Mouse (Mus musculus): ENCODE measurements around the gene Zfp260.

Zfp260 gene

DNA sequence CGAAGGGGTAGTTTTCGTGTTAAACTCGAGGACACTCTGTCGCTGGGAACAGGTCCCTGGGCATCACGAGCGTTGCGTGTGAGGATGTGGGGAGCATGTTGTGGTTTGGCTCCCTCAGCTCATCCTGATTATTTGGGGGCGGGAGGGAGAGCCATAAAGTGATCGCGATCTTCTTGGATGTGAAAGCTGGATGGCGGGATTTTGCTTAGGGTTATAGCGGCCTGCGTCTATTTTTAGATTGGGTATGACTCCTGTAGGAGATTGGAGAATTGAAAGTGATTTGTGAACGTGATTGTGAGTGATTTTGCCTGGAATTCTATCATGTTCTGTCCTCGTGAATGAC is 27.6 kb downstream of the Zfp260 start:
- peak; percentile 65 for DNase-seq (ENCODE audit: low spot score)

GRCm38 (mm10) chr7:30129900-30130299 is 35.3 kb downstream of the Zfp260 start:
- no peak for DNase-seq (ENCODE audit: low spot score)

DNA sequence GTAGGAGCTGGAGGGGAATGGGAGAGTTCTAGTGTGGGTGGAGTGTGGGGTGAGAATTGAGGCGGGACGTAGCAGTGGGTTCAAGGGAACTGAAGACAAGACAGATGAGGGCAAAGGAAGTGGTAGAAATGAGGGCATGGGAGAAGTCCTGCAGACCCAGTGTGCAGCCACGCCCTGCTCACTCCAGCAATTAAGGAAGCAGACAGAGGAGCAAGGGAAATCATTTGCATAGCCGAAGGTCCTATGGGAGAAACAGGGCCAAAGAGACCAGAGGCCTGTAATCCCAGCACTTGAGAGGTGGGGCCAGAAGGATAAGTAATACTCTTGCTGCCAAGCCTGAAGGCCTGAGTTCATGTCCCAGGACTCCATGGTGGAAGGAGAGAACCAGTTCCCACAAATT is 37.8 kb downstream of the Zfp260 start:
- no peak for DNase-seq (ENCODE audit: low spot score)

DNA sequence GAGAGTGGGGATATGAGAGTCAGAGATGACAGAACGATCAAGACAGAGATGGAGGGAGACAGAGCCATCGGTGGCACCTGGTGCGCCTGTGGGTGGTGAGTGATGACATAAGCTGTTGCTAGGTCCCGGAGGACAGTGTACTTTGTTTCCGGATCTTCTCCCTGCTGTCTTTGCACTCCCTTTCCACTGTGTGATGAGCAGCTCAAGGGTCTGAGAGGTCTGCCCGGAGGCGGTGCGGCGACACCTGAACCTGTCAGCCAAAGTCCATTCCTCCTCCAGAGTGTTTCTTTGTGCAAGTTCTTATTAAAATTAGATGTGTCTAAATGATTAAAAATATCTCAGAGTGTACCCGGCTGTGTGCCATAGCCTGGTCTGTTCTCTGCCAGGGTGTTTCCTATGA is 42.2 kb downstream of the Zfp260 start:
- DNase-seq (ENCODE audit: low spot score): no peak

- DNase-seq (ENCODE audit: low spot score): no peak
Observed at GRCm38 (mm10) chr7:30143170-30143554, 48.6 kb downstream of the Zfp260 start.

DNA sequence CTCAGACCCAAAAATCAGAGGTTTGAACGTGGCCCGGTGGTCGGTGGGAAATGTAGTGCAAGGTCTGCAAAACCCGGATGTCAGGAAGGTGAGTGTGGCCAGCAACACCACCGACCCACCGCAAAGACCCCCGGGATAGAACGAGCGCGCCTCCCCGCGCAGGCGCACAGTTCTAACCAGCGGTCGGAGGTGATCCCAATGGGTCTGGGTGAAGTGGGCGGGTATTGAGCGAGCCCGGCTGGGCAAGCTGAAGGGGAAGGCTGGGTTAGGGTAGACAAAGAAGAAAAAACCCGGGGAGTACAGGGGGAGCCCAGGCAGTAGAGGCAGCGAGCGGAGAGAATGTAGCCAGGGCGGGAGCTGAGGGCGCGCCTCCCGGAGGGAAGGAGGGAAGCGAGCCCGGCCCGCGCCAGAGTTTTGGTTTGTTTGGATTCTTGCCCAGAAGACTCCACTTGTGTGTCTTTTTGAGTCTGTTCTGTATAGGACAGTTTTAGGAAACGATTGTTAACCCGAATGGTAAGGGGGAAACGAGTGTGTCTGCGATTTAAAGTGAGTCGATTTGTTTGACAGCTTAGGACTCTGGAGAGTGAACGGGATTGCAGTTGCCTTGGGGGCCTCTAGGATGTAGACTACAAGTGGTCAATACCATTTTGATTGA is 49.1 kb downstream of the Zfp260 start:
- DNase-seq (ENCODE audit: low spot score): peak; percentile 93

GRCm38 (mm10) chr7:30147011-30147410 is 52.4 kb downstream of the Zfp260 start:
- no peak for DNase-seq (ENCODE audit: low spot score)

- DNase-seq (ENCODE audit: low spot score): no peak
Observed at GRCm38 (mm10) chr7:30154040-30154439, 59.5 kb downstream of the Zfp260 start.

- DNase-seq (ENCODE audit: low spot score): no peak
Observed at GRCm38 (mm10) chr7:30155507-30155906, 60.9 kb downstream of the Zfp260 start.

Data from embryo, embryonic 10.5 days (tissue).